Mouse (Mus musculus): ENCODE data around the gene Sugct. TPM values are rescaled to one million over a fixed set of nuclear protein-coding genes. Genes with fewer than 3 reads are reported as not detected.
"Not testable (repeated sequence)": the region's sequence is repeated elsewhere in the genome, so short reads cannot be mapped to it uniquely, and the experiment has no call there.

Sugct gene
- total RNA-seq, 4 experiments from 2014 or later = 0.29 to 1.3 (median 0.94) TPM

- no peak for DNase-seq (ENCODE audit: low spot score in 2 of 2)
Observed at GRCm38 (mm10) chr13:16933600-16933999, 761.8 kb downstream of the Sugct start.

GRCm38 (mm10) chr13:16921305-16921704 is 774.0 kb downstream of the Sugct start:
- no peak for DNase-seq (ENCODE audit: low spot score in 2 of 2)

- DNase-seq (ENCODE audit: low spot score in 2 of 2) = no peak
Observed at GRCm38 (mm10) chr13:16915697-16916096, 779.7 kb downstream of the Sugct start.

GRCm38 (mm10) chr13:16912214-16912613 is 783.1 kb downstream of the Sugct start:
- no peak for DNase-seq (ENCODE audit: low spot score in 2 of 2)

DNA sequence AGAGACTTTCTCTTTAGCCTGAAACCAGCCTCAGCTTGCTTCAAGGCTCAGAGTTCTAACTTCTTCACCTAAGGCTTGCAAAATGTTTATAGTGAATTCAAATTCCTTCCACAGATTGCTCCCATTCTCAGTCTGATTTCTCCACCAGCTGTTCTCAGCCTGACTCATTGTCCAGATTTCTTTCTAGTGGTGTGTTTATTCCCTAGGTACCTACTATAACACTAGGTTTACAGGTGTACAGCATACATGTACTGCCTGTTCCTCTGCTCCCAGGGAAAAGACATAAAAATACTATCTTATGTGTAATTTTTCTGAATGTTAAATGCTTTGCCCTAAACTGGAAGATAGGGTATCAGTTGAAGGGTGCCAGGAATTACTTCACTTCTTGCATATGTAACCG is 788.4 kb downstream of the Sugct start:
- DNase-seq (ENCODE audit: low spot score in 2 of 2) = no peak

DNA sequence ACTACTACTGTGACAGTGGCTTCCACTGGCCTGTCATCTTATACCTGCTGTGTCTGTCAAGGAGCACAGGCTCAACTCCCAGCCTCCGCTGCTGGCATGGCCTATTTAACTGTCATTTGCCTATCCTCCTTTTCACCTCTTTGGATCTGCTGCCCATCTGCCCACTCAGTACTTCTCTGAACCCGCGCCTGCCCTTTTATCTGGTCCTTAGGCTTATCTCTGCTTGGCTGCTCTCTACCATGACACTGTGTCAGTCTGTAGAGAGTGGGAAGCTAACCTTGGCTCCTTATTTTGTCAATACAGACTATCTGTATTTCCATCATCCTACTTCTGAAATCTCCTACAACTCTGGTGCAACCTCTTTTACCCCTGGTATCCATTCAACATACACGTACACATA is 793.9 kb downstream of the Sugct start:
- DNase-seq (ENCODE audit: low spot score in 2 of 2) = no peak

DNA sequence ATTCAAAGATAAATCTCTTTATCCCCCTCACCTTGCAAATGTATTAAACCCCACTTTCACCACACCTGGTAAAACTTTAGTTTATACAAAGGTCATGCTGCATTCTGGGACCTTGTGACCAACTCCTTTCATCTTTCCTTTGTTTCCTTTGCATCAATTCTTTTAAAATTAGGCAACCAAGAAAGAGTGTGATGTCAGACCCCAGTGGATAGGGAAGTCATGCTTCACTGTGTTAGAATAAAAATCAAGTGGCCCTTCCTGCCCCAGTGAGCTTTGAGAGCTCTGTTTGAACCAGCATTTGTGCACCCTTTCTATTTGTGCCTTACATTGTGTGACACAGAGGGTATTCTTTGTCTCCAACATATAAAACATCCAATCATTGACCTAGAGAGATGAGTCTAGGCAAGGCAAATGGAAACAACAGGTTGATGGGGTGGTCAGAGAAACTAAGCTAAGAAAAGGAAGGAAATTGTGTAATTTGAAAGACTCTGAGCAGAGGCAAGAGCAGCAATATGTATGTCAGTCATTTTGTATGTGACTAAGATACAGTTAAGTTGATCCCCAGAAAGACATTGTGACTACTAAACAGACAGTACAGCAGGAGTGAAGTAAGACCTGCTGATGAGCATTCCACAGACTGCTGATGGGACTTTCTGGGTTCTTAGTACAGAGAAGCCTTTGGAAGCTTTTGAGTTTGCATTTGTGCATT is 797.1 kb downstream of the Sugct start:
- DNase-seq (ENCODE audit: low spot score in 2 of 2) = no peak

GRCm38 (mm10) chr13:16878056-16878455 is 817.3 kb downstream of the Sugct start:
- DNase-seq (ENCODE audit: low spot score in 2 of 2) = no peak

GRCm38 (mm10) chr13:16859986-16860385 is 835.4 kb downstream of the Sugct start:
- no peak for DNase-seq (ENCODE audit: low spot score in 2 of 2)

- DNase-seq (ENCODE audit: low spot score in 2 of 2) = no peak
Observed at GRCm38 (mm10) chr13:16847236-16847635, 848.1 kb downstream of the Sugct start.

GRCm38 (mm10) chr13:16840994-16841393 is 854.4 kb downstream of the Sugct start:
- DNase-seq (ENCODE audit: low spot score in 2 of 2) = no peak

GRCm38 (mm10) chr13:16838409-16838808 is 856.9 kb downstream of the Sugct start:
- no peak for DNase-seq (ENCODE audit: low spot score in 2 of 2)

DNA sequence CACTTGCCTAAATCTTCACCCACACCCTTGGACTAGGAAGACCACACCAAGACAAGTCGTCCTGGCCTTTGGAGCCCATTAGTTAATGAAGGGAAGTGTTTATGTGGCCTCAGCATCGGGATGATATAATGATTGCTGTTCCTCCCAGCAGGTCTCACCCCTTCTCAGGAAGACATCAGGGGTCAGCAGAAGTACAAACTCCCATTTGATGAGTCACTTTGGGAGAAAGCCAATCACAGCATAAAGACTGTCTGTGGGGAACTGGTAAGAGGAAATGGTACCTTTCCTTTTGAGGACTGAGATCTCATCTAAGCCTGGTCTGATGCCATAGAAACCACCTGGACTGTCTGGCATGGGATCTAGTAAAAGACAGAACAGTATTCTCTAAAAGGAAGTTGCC is 860.2 kb downstream of the Sugct start:
- DNase-seq (ENCODE audit: low spot score in 2 of 2) = no peak

GRCm38 (mm10) chr13:16833069-16833468 is 862.3 kb downstream of the Sugct start:
- DNase-seq (ENCODE audit: low spot score in 2 of 2) = no peak

- DNase-seq (ENCODE audit: low spot score in 2 of 2) = no peak
Observed at GRCm38 (mm10) chr13:16831840-16832239, 863.5 kb downstream of the Sugct start.

- DNase-seq (ENCODE audit: low spot score in 2 of 2) = not testable (repeated sequence)
Observed at GRCm38 (mm10) chr13:16830291-16830690, 865.1 kb downstream of the Sugct start.

GRCm38 (mm10) chr13:16829589-16829988 is 865.8 kb downstream of the Sugct start:
- no peak for DNase-seq (ENCODE audit: low spot score in 2 of 2)

GRCm38 (mm10) chr13:16825619-16826018 is 869.7 kb downstream of the Sugct start:
- no peak for DNase-seq (ENCODE audit: low spot score in 2 of 2)

GRCm38 (mm10) chr13:16821785-16822184 is 873.6 kb downstream of the Sugct start:
- DNase-seq (ENCODE audit: low spot score in 2 of 2) = no peak

GRCm38 (mm10) chr13:16817471-16817870 is 877.9 kb downstream of the Sugct start:
- no peak for DNase-seq (ENCODE audit: low spot score in 2 of 2)

- no peak for DNase-seq (ENCODE audit: low spot score in 2 of 2)
Observed at GRCm38 (mm10) chr13:16816747-16817146, 878.6 kb downstream of the Sugct start.

DNA sequence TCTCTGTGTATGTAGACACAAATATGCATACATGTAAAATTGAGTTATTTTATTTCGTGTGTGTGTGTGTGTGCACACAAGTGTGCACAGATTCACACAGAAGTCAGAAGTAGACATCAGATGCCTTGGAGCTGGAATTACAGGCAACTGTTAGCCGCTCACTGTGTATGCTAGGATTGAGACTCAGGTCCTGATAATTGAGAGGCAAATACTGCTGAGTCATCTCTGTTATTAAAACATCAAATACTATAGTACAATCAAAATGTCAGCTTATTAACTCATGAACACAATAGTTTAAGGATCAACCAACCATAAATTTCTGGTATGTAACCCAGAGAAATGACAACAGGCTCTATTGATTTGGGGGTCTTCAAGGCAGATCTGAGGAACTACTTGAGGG is 883.1 kb downstream of the Sugct start:
- no peak for DNase-seq (ENCODE audit: low spot score in 2 of 2)

All from gastrocnemius, adult 8-10 months (tissue).